9 mouse cellular contexts compared by ENCODE assay signal in the genomic region with DNA sequence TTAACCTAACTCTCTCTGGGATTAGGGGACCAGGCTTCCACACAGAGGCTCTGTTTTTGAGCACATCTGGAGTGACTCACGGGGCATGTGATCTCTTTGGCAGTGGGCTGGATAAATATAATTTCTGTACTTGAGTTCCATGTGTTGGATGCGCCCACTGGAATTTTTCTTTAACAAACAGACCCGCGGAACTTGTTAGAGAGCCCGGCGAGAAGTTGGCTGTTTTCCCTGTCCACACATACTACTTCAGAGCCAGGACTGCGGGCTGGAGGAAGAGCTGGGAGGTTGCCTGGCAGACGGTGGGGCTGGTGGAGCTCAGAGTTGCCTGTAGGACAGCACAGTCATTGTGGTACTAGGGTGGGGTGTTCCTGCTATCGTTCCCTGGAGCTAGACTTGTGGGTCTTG. TPM values are rescaled to one million over a fixed set of nuclear protein-coding genes. Genes with fewer than 3 reads are reported as not detected.
DNase-seq lines count a peak whose midpoint lies in the region; ATAC-seq and TF ChIP-seq lines count a peak whose summit lies in the region.
"Had no signal": no experiment of that assay in that cellular context is flagged by ENCODE, and none has a peak within 500 bp of the region (broad histone marks: within the 10 kb centered on the region; RNA-seq: fewer than 3 reads in every experiment).

A gene (minus strand): TSS at position 31 of the 405 bp plus-strand sequence.

- no peaks in the 10 kb centered on the region for H3K27me3 ChIP-seq in intestine, embryonic 15.5 days (replicated peaks)
- no peaks in the 10 kb centered on the region for H3K27me3 ChIP-seq in intestine, postnatal 0 days (replicated peaks; ENCODE audit: control insufficient read depth, insufficient read depth, low read length)

- DNase-seq in frontal cortex, postnatal 36 days (ENCODE audit: low spot score in 2 of 2), result peak; percentile 27 to 35
- peak; percentile 82 for DNase-seq in lung, postnatal 10 days
- peak; percentile 49 to 65 for DNase-seq in urinary bladder, postnatal 36 days (ENCODE audit: low spot score in 2 of 2)
- DNase-seq in spleen, postnatal 14 days (ENCODE audit: low spot score in 2 of 2), result no peak
- DNase-seq in cerebellum, postnatal 36 days, result no peak

- 46% methylated on average over 9 of the region's 9 CpGs for WGBS in intestine, embryonic 15.5 days
- WGBS in intestine, postnatal 0 days, result 52% methylated on average over 9 of the region's 9 CpGs

- H3K36me3 ChIP-seq in intestine, embryonic 15.5 days, result no peaks in the 10 kb centered on the region
- no peaks in the 10 kb centered on the region for H3K36me3 ChIP-seq in intestine, postnatal 0 days (ENCODE audit: control insufficient read depth, insufficient read depth)

- peaks cover 6% of the 10 kb centered on the region; the same call in 1 of the 2 replicates for H3K4me1 ChIP-seq in intestine, embryonic 15.5 days (replicated peaks)
- H3K4me1 ChIP-seq in intestine, postnatal 0 days (replicated peaks; ENCODE audit: control insufficient read depth, insufficient read depth, low read length), result peaks cover 4% of the 10 kb centered on the region; the same call in 1 of the 2 replicates

- no peak for TF ChIP-seq CTCF in intestine, postnatal 0 days (IDR thresholded peaks at IDR 0.05; ENCODE audit: low read depth)

- no peak within 1 kb of the TSS for H3K4me3 ChIP-seq in intestine, embryonic 15.5 days (replicated peaks)
- no peak within 1 kb of the TSS for H3K4me3 ChIP-seq in intestine, postnatal 0 days (ENCODE audit: low read depth, low read length)

- H3K9ac ChIP-seq in intestine, embryonic 15.5 days, result no peak within 1 kb of the TSS
- H3K9ac ChIP-seq in intestine, postnatal 0 days (ENCODE audit: low read depth, low read length), result no peak within 1 kb of the TSS

- H3K9me3 ChIP-seq in intestine, embryonic 15.5 days, result no peaks in the 10 kb centered on the region
- no peaks in the 10 kb centered on the region for H3K9me3 ChIP-seq in intestine, postnatal 0 days (ENCODE audit: control insufficient read depth)

- no peak; the same call in 1 of the 2 replicates for ATAC-seq in intestine, embryonic 15.5 days
- ATAC-seq in intestine, postnatal 0 days, result no peak
- peak; percentile 92 to 96 for ATAC-seq in hematopoietic stem cell, adult 5-6 weeks (replicated peaks in 1 of 2; ENCODE audit: insufficient read depth in 1 of 2, low FRiP score in 2 of 2, low TSS enrichment in 1 of 2, low read depth in 1 of 2, poor library complexity in 2 of 2, severe bottlenecking in 2 of 2)

- H3K4me2 ChIP-seq in intestine, embryonic 15.5 days (replicated peaks), result peak within 1 kb of the TSS; percentile 17; the same call in 1 of the 2 replicates
- H3K4me2 ChIP-seq in intestine, postnatal 0 days (replicated peaks; ENCODE audit: low read depth), result no peak within 1 kb of the TSS

- peak within 1 kb of the TSS; percentile 49; the same call in 1 of the 2 replicates for H3K27ac ChIP-seq in intestine, embryonic 15.5 days
- H3K27ac ChIP-seq in intestine, postnatal 0 days (ENCODE audit: low read depth, low read length), result no peak within 1 kb of the TSS

RNA-seq across cellular contexts. Expression of the gene that starts here (rescaled TPM):
- polyA plus RNA-seq in intestine, embryonic 15.5 days (2015; fragmentation: Nextera tagmentation; extraction: Ambion mirVana), result 1.3 and 2.3 TPM in 2 replicates
- 1.5 and 1.9 TPM in 2 replicates for polyA plus RNA-seq in intestine, postnatal 0 days (2015; fragmentation: Nextera tagmentation; extraction: Ambion mirVana)
- total RNA-seq in hematopoietic stem cell, adult 5-6 weeks (2017), result not detected in 2 replicates
- polyA plus RNA-seq: limb, embryonic 11.5 days had no signal

Comparison
In these comparisons a context has a peak if more than half of its experiments do, and no peak if none do; other contexts are left out.
1. Peak in ATAC-seq in hematopoietic stem cell, adult 5-6 weeks; RNA of the gene not detected or under 1 TPM.
2. DNase-seq: peak in frontal cortex, postnatal 36 days (2 of 2), lung, postnatal 10 days (single experiment) and urinary bladder, postnatal 36 days (2 of 2); none in spleen, postnatal 14 days (0 of 2) and cerebellum, postnatal 36 days (0 of 2).